Mouse (Mus musculus) cerebellum, postnatal 36 days (tissue): ENCODE measurements at regions not wholly inside any gene's neighbourhood (a gene's known extent, or its start where the extent isn't known, plus 50 kb on each side); places are given as distances from the start of the nearest gene placed in this dataset.
"Not testable (repeated sequence)": the region's sequence is repeated elsewhere in the genome, so short reads cannot be mapped to it uniquely, and the experiment has no call there.

ENCODE experiments used
- DNase-seq, 2 experiments: peaks; one replicate each; pipeline ENCODE4 v3.0.0; 2021 to 2022; ENCODE audit warnings: mixed read lengths in 2 of 2

DNA sequence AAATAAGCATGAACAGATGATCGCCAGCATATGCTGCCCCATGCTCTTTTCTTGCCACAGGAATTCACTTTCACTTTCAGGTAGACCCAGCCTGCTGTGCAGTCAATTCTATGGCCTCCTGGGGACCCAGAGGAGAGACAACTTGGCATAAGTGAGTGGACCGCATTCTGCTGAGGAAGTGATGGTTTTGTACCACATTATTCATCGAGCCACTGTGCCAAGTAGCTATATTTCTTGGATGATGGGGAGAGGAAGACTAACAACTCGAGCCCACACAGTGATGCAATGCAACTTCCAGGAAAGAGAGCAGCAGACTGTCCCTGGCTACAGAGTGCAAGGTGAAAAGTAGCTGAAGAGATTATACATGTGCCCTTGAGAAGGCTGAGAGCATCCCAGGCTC lies 515.8 kb upstream of the Kif18a start:
- peak; percentile 24 to 43 for DNase-seq

DNA sequence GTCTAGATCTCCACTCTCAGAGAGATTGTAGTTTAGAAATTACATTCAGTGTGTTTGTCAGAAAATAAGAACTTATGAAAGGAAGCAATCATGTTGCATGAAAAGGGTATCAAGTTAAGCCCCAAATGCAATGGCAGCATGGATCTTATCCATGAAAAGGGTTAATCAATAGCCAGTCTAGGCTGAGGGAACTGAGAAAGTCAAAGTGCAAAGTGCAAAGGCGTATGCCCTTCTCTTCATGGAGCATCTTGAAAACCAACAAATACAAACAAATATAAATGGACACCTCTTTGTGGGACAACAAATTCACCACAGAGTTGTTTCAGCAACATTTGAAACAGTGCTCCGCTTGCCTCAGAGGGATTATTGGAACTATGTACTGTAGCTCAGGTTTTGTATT lies 514.1 kb upstream of the Kif18a start:
- DNase-seq = no peak

DNA sequence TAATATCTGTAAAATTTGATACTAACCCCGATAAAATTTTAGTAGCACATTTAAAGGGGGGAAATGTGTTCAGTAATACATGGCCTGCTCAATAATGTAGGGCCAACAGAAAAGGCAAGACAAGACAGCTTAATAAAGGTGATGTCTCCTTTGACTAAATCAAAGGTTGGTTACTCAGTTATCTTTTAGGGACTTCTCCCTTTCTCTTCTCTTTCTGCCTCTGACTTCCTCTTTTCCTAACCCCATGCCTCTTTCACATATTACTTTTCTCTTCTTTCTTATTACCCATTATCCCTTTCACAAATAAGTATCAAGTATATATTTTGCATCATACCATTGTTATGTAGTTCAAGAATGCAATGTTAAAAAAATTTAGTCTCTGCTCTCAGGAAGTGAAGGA lies 510.2 kb upstream of the Kif18a start:
- DNase-seq = no peak

GRCm38 (mm10) chr2:108783457-108783856 lies 497.1 kb upstream of the Kif18a start:
- DNase-seq = no peak

GRCm38 (mm10) chr2:108785161-108785957 lies 495.2 kb upstream of the Kif18a start:
- peak; percentile 42 for DNase-seq

DNA sequence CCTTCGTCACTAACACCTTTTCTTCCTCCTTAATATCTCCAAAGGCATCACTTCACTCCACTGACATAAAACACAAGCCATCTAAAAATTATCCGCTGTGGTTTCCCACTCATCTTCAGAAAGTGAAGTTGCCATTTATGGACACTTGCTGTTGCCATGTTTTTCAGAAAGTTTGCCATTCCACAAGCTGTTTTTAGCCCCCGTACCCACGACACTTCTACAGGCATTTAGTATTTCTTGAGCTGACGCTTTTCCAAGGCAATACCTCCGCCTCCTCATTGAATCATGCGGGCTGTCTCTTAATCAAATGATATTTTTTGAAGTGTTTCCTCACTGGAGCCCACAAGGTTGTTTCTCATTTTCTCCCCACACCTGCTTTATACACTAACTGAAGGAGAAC lies 491.4 kb upstream of the Kif18a start:
- no peak for DNase-seq

- DNase-seq = no peak
These were observed 485.4 kb upstream of the Kif18a start for GRCm38 (mm10) chr2:108795145-108795544.

DNA sequence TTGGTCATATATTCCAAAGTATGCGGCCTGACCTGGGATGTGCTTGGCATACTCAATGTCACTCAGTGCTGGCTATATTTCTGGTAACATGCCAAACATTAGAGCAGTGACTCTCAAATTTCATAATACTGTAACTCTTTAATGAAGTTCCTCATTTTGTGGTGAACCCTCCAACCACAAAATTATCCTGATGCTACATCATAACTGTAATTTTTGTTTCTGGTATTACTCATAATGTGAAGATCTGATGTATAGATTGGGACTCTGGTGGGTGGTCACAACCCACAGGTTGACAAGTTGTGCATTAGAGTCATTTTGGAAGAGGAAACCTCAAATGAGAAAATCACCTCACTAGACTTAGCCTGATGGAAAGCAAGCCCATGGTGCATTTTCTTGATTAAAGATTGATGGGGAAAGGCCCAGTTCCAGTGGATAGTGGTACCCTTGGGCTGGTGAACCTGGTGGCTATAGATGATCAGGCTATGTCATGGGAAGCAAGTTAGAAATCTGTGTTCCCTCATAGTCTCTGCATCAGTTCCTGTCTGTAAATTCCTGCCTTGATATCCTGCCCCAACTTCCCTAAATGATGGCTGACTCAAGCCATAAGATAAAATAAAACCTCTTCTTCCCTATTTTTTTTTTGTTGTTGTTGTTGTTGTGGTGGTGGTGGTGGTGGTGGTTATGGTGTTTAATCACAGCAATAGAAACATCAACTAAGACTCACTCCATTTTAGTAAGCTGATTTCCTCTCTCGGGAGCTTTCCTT lies 483.5 kb upstream of the Kif18a start:
- DNase-seq = no peak

DNA sequence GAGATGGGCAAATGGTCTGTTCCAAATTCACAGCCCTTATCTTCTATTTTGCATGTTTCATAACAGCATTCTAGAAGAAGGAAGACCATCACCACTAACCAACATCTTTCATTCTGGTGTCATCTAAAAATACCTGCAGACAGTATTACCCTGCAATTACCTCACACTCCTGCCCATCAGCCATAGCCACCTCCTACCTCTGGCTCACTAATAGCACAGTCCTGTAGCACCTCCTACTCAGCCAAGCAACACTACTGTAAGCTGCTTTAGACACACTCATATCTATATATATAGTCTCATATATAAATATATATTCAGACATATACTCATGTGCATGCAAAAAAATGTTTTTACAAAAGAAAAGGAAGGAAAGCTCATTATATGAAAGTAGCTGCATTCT lies 468.2 kb upstream of the Kif18a start:
- DNase-seq = no peak

DNA sequence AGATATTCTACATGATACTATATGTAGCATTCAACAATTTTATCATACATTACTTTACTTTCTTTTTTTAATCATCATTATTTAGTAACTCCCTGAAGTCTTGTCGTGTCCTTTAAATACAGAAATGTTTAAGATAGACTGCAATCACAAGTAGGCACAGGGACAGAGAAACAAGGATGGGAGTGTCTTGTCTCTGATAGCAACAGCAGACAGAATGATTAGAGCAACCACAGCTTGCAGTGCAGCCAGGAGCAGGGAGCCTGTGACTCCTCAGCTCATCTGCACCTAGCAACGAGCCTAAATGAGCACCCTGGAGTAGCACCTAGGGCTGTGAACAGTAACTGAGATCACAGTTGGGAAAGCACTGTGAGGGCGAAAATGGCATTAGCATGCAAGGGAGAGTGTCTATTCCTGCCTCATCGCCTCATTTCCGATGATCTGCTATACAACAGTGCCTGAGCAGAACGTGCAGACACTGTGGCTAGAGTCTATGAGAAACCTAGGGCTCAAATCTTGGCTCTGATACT lies 467.4 kb upstream of the Kif18a start:
- DNase-seq = no peak

DNA sequence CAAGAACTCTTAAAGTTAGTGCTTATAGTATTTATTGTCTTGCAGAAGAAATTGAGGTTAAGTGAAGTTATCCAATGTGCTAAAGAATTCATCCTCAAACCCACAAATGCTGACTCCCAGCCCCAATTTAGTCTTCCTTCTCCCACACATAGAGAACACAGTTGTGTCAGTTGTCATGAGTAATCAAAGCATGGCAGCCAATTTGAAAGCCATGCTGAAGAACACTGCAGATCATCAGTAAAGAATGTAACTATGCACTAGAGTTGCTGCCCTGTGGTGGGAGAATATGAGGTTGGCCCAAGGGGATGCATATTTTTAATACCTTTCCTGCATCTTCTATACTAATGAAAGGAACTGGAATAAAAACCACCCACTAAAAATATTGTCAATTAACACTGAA lies 464.0 kb upstream of the Kif18a start:
- no peak for DNase-seq

GRCm38 (mm10) chr2:108824025-108824424 lies 456.5 kb upstream of the Kif18a start:
- no peak for DNase-seq

DNA sequence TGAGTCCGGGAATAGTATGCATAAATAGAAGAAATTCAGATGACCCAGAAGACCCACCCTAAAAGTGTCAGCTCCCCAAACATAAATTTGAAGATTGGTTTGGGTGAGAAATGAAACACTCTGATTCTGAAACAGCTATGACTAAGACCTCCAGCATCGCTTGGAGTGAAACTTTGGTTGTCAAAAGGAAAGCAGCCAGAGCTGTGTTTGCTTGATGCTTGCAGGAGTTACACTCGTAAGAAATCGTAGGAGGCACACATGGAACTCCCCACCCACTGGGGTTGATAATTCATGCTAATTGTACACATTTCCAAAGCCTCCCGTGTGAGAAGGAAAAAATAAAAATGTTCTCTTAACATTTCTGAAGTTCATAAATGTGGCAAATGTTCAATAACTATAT lies 454.6 kb upstream of the Kif18a start:
- no peak for DNase-seq

GRCm38 (mm10) chr2:108827106-108827838 lies 453.3 kb upstream of the Kif18a start:
- peak in 1 of 2 experiments; percentile 2 for DNase-seq

DNA sequence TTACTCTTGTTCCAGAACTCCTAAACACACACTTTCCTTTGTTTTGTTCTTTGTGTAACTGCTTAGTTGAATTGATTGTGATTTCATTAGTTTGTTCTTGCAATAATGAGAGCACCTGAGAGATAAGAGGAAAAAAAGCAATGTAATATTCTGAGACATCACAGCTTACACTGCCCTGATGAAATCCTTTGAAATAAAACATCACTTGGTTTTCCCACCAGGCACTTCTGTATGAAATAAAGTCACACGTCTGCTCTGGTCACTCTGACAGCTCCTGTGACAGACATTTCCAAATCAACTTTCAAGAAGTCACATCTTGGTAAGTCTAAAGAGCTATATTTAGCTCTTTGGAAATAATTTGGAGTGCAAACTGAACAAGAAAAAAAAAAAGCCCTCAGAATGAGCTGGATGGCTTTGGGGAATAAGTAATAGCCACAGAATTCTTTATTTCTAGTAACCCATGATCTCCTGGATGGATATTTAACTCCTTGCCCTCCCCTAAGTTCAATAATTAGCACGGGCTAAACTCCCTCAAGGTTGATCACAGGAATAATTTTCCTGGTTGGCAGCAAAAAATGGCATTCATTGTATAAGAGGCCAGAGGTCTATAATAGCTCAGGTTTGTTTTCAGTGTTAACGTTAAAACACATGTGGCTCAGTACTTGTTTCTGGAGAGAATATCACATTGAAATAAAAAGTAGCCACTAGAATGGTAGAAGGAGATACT lies 452.4 kb upstream of the Kif18a start:
- DNase-seq = no peak

DNA sequence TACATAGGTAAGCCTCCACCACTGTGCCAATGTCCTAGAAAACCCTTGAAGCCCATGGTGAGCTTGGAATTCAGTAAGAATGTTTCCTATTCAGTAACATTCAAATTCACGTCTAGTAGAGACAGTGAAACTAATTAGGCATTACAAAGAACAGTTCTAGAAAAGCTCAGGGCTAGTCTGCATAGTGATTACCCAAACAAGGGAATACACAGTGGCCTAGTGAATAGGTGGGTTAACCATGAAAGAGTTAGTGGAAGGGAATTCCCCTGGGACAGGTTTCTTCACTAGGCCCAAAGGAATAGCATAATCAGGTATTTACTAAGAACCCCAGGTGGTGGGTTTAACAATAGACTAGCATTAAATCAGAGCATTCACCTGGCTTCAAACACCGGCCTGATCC lies 436.7 kb upstream of the Kif18a start:
- not testable (repeated sequence) for DNase-seq

DNA sequence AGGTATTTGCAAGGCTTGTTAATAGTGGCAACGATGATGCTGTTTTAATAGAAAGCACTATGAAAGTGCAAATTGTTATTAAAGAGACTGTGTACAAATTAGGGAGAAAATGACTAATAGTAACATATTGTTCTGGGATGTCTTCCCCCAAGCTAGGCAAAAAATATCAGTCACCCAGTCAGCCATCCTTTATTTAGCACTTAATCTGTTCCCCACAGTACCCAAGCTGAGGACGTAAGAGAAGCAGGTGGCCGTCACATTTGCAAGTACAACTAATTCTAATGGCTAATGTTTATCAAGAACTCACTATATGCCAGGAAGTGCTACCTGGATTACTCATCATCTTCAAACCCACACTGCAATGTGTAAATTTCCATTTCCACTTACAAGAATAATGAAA lies 432.5 kb upstream of the Kif18a start:
- DNase-seq = no peak

DNA sequence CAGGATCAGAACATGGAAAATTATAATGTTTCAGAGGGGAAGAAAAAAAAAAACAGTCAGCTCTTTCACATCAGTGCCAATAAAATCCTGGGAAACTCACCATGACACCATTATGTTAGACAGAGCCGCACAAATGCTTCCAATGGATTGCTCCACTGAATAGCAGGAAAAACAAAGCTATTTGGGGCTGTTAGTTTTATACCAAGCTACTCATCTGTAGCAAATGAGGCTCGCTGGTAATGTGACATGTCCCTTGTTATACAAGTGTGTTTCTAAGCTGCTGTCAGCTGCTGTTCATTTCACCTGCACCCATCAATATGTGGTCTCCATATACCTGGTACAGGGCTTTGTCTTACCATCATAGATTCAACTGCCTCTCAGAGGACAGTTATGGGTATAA lies 426.1 kb upstream of the Kif18a start:
- no peak for DNase-seq

- no peak for DNase-seq
These were observed 403.4 kb upstream of the Kif18a start for GRCm38 (mm10) chr2:108877141-108877540.

DNA sequence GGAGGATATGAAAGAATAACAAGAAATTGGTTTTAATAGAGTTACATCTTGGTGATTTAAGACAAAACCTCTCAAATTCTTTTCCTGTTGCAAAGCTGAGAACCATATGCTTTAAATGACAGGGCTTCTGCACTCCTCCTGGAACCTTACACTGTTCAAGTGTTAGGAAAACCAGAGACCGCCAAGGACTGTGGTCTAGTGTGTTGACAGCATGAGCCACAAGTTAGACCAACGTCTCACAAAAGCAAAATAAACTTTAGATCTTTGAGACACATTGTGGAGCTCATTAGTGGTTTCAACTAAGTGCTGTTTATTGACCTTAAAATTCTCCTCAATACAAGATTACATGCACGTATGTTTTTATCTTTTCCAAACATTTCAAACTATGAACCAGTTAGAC lies 402.9 kb upstream of the Kif18a start:
- no peak for DNase-seq

DNA sequence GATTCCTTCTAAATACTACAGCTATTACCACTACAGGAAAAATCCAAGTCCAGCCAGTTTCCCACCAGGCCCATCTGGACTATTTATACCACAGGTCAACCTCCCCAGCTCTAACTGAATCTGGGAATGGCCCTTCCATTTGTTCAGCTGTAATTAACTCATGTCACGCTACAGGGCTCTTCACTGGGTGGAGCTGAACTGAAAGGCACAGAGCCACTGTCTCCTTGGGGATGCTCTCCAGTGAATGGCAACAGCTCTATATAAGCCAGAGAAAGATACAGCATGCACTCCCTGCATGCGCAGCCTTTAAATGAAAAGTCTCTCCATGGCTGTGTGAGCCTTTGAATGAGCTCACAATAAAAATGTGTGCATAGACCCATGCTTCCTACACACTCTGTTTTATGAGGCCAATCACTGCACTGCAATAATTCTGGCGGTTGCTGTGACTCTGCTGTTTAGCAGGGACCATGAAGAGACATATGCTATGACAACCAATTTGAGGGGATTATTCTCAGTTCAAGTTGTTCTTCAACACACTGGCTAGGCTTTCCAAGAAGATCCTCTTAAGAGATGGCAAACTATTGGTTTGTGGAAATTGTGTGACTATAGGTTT lies 376.3 kb upstream of the Kif18a start:
- DNase-seq = no peak

DNA sequence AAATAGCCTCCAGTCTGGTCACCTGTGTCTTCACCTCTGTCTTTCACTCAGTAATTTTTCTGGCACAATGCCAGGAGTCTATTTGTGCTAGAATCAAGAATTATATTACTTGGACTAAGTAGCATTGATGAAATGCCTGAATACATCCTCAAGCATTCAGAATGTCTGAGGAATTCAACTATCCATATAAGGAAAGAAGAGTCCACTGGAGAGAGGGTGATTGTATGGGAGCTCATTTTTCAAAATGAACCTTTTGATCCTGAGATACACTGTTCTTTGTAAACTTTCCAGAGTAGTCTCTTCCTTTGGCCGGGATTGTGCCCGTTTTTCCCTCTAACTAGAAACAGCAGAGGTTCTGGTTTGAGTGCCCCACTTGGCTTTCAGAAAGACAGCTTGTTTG lies 367.0 kb upstream of the Kif18a start:
- no peak for DNase-seq
